Mouse (Mus musculus) liver, embryonic 12.5 days (tissue): Measurements from ENCODE around the gene Rbfox3. TPM values are rescaled to one million over a fixed set of nuclear protein-coding genes. Genes with fewer than 3 reads are reported as not detected.

Source experiments
- ATAC-seq: fragments of 200-750 bp; cut with Nextera tagmentation; 2 replicates; pipeline ENCODE4 v1.8.0; 2017; ENCODE audit warnings: moderate number of reproducible peaks, mild to moderate bottlenecking, moderate library complexity
- H3K27ac ChIP-seq: fragments of 300-500 bp; sonication (generic); 2 replicates; pipeline ENCODE4 v1.5.1; 2016; ENCODE audit warnings: mild to moderate bottlenecking
- H3K27me3 ChIP-seq: fragments of 300-500 bp; sonication (generic); replicated peaks from 2 replicates; pipeline ENCODE4 v1.6.1; 2016; ENCODE audit warnings: mild to moderate bottlenecking, moderate library complexity
- H3K36me3 ChIP-seq: fragments of 300-500 bp; sonication (generic); 2 replicates; pipeline ENCODE4 v1.6.1; 2016; ENCODE audit warnings: mild to moderate bottlenecking, moderate library complexity
- H3K4me1 ChIP-seq: fragments of 300-500 bp; sonication (generic); 2 replicates; pipeline ENCODE4 v1.6.1; 2016
- H3K4me2 ChIP-seq: fragments of 300-500 bp; sonication (generic); 2 replicates; pipeline ENCODE4 v1.6.1; 2016; ENCODE audit warnings: mild to moderate bottlenecking, moderate library complexity
- H3K4me3 ChIP-seq: fragments of 300-500 bp; sonication (generic); 2 replicates; pipeline ENCODE4 v1.5.1; 2016; ENCODE audit warnings: mild to moderate bottlenecking, moderate library complexity
- H3K9ac ChIP-seq: fragments of 300-500 bp; sonication (generic); 2 replicates; pipeline ENCODE4 v1.6.1; 2016; ENCODE audit warnings: mild to moderate bottlenecking, moderate library complexity
- H3K9me3 ChIP-seq: fragments of 300-500 bp; sonication (generic); replicated peaks from 2 replicates; pipeline ENCODE4 v1.6.1; 2016; ENCODE audit warnings: mild to moderate bottlenecking, moderate library complexity
- WGBS: fragments of 180-500 bp; shearing (Covaris S2); methylation state at CpG from one replicate; pipeline ENCODE4 v1.1.7; 2016; ENCODE audit not compliant: insufficient replicate concordance; 5-methylcytosine and 5-hydroxymethylcytosine counted together
- polyA plus RNA-seq: library from polyadenylated mRNA; unstranded; fragments of >200 nt; fragmentation: Nextera tagmentation; extraction: Ambion mirVana; gene quantifications from 2 replicates; pipeline ENCODE4 v1.2.1, GENCODE M21; 2016

The Rbfox3 gene
- polyA plus RNA-seq, 1 experiment from 2014 or later, result 0.46 TPM

DNA sequence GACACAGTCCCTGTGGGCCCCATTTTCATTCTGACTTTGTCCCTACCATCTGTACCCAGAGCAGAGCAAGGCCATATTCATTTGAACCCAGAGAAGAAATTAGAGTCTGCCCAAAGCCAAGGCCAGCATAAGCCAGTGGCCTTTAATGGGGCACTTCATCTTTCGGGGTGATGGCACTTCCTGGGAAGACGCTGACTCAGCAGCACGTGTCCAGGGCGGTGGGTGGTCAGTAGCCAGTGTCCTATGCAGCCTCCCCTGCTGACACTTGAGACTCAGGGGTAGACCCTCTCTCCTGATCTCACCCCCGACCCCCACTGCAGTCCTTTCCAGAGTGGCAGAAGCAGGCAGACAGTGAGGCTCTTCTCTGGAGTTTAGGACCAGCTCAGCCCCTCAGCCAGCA lies 283.9 kb downstream of the Rbfox3 start:
- no peak overlapping the region for H3K4me2 ChIP-seq
- H3K36me3 ChIP-seq, result no peaks in the 10 kb centered on the region
- ATAC-seq, result no peak
- 57% methylated on average over 5 of the region's 5 CpGs for WGBS
- H3K9ac ChIP-seq, result no peak overlapping the region
- no peaks in the 10 kb centered on the region for H3K27me3 ChIP-seq
- H3K4me3 ChIP-seq, result no peak overlapping the region
- no peaks in the 10 kb centered on the region for H3K9me3 ChIP-seq
- H3K4me1 ChIP-seq, result no peaks in the 10 kb centered on the region
- no peak overlapping the region for H3K27ac ChIP-seq

GRCm38 (mm10) chr11:118620869-118621268 lies 290.5 kb downstream of the Rbfox3 start:
- Histone ChIP-seq H3K36me3 (no peaks in the 10 kb centered on the region), H3K9me3 (no peaks in the 10 kb centered on the region), H3K27me3 (no peaks in the 10 kb centered on the region), H3K4me3 (no peak overlapping the region), H3K4me2 (no peak overlapping the region), H3K9ac (no peak overlapping the region), H3K4me1 (no peaks in the 10 kb centered on the region), H3K27ac (no peak overlapping the region)
- no peak for ATAC-seq
- 67% methylated on average over 4 of the region's 4 CpGs for WGBS

DNA sequence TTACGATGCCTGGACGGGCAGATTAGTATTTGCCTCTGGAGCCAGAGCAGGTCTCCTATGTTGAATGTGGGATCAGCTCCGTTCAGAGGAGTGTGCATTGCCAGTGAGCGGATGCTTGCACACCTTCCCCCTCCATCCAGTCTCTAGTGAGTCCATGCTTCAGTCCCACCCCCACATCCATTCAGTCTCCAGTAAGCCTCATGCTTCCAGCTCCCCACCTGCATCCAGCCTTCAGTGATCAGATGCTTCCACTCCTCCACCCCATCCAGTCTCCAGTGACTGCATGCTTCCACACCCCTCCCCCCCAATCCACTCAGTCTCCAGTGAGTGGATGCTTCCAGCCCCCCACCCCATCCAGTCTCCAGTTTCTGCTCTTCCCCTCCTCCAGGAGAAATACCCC lies 297.3 kb downstream of the Rbfox3 start:
- Histone ChIP-seq H3K4me1 (no peaks in the 10 kb centered on the region), H3K36me3 (no peaks in the 10 kb centered on the region), H3K27me3 (peaks cover 23% of the 10 kb centered on the region), H3K27ac (no peak overlapping the region), H3K4me2 (no peak overlapping the region), H3K9ac (no peak overlapping the region), H3K9me3 (no peaks in the 10 kb centered on the region), H3K4me3 (no peak overlapping the region)
- no peak for ATAC-seq
- WGBS, result 65% methylated on average over 4 of the region's 4 CpGs

GRCm38 (mm10) chr11:118610128-118610527 lies 301.3 kb downstream of the Rbfox3 start:
- WGBS, result 14% methylated on average over 12 of the region's 14 CpGs
- Histone ChIP-seq H3K27me3 (peaks cover 38% of the 10 kb centered on the region), H3K9ac (no peak overlapping the region), H3K27ac (no peak overlapping the region), H3K4me1 (no peaks in the 10 kb centered on the region), H3K36me3 (no peaks in the 10 kb centered on the region), H3K9me3 (no peaks in the 10 kb centered on the region), H3K4me3 (no peak overlapping the region), H3K4me2 (no peak overlapping the region)
- no peak for ATAC-seq

GRCm38 (mm10) chr11:118609236-118610000 lies 302.0 kb downstream of the Rbfox3 start:
- H3K4me2 ChIP-seq, result no peak overlapping the region
- no peak for ATAC-seq
- H3K36me3 ChIP-seq, result no peaks in the 10 kb centered on the region
- H3K4me3 ChIP-seq, result no peak overlapping the region
- 10% methylated on average over 17 of the region's 17 CpGs for WGBS
- peaks cover 38% of the 10 kb centered on the region for H3K27me3 ChIP-seq
- no peaks in the 10 kb centered on the region for H3K4me1 ChIP-seq
- H3K9me3 ChIP-seq, result no peaks in the 10 kb centered on the region
- H3K9ac ChIP-seq, result no peak overlapping the region
- no peak overlapping the region for H3K27ac ChIP-seq

DNA sequence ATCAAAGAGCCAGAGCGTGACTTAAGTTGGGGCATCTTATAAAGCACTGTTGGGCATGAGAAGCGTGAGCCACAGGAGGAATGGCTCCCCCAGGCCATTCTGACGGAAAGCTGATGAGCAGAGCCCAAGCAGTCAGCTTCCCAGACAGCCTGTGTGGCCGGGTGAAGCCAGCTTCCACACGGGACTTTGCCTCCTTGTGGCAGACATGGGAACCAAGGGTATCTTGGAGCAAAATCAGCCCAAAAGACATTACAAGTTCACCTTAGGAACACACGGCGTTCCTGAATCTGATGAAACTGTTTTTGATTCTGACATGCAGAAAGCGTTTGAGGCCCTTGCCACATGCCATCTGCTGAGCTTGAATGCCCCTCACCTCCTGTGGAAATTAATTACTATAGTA lies 303.5 kb downstream of the Rbfox3 start:
- Histone ChIP-seq H3K9ac (no peak overlapping the region), H3K4me1 (no peaks in the 10 kb centered on the region), H3K27ac (no peak overlapping the region), H3K27me3 (peaks cover 38% of the 10 kb centered on the region), H3K4me2 (no peak overlapping the region), H3K36me3 (no peaks in the 10 kb centered on the region), H3K4me3 (no peak overlapping the region), H3K9me3 (no peaks in the 10 kb centered on the region)
- 45% methylated on average over 8 of the region's 8 CpGs for WGBS
- ATAC-seq, result no peak

DNA sequence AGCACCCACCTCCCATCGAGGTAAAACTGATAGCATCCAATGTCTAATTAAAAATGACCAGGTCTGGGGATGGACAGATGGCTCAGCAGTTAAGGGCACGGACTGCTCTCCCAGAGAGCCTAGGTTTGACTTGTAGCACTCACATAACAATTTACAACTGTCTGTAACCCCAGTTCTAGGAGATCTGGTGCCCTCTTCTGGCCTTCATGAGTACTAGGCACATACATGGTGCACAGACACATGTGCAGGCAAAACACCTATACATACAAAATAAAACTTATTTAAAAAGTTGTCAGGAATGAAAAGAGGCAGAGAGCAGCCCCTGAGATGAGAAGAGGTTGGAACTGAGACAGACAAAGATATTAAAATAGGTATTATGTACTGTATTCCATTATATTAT lies 305.8 kb downstream of the Rbfox3 start:
- Histone ChIP-seq H3K9ac (no peak overlapping the region), H3K4me2 (no peak overlapping the region), H3K27me3 (peaks cover 30% of the 10 kb centered on the region), H3K4me1 (no peaks in the 10 kb centered on the region), H3K36me3 (no peaks in the 10 kb centered on the region), H3K27ac (no peak overlapping the region), H3K4me3 (no peak overlapping the region), H3K9me3 (no peaks in the 10 kb centered on the region)
- WGBS, result 52% methylated on average over 2 of the region's 2 CpGs
- ATAC-seq, result no peak

- no peak overlapping the region for H3K27ac ChIP-seq
- H3K4me2 ChIP-seq, result no peak overlapping the region
- H3K4me1 ChIP-seq, result no peaks in the 10 kb centered on the region
- H3K9ac ChIP-seq, result no peak overlapping the region
- H3K27me3 ChIP-seq, result peaks cover 20% of the 10 kb centered on the region
- H3K9me3 ChIP-seq, result no peaks in the 10 kb centered on the region
- H3K4me3 ChIP-seq, result no peak overlapping the region
- H3K36me3 ChIP-seq, result no peaks in the 10 kb centered on the region
- 38% methylated on average over 6 of the region's 6 CpGs for WGBS
- ATAC-seq, result no peak
Measured at GRCm38 (mm10) chr11:118604206-118604605, 307.2 kb downstream of the Rbfox3 start.

- Histone ChIP-seq H3K9ac (no peak overlapping the region), H3K27ac (no peak overlapping the region), H3K27me3 (peaks cover 13% of the 10 kb centered on the region; the same call in 1 of the 2 replicates), H3K36me3 (no peaks in the 10 kb centered on the region), H3K4me1 (no peaks in the 10 kb centered on the region), H3K9me3 (no peaks in the 10 kb centered on the region), H3K4me3 (no peak overlapping the region), H3K4me2 (no peak overlapping the region)
- WGBS, result 4% methylated on average over 10 of the region's 10 CpGs
- no peak for ATAC-seq
Measured at GRCm38 (mm10) chr11:118603126-118603525, 308.3 kb downstream of the Rbfox3 start.

DNA sequence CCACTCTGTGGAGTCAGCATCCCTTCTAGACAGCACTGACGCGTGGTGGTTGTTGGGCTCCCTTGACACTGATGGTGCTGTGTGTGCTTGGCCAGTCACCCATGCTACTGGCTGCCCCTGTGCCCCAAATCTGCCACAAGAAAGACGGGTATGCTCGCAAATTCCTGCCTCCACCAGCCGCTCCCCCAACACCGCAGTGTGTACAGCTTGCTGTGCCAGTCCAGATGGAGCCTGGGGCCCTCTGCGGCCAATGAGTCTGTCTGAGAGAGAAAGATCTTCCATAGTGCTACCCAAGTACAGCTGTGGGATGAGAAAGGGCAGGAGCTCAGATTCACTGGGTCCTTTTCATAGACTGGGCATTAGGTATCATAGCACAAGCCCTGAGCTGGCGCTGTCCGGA lies 309.9 kb downstream of the Rbfox3 start:
- Histone ChIP-seq H3K4me1 (no peaks in the 10 kb centered on the region), H3K27me3 (peaks cover 11% of the 10 kb centered on the region), H3K4me3 (no peak overlapping the region), H3K9me3 (no peaks in the 10 kb centered on the region), H3K36me3 (no peaks in the 10 kb centered on the region), H3K4me2 (no peak overlapping the region), H3K27ac (no peak overlapping the region), H3K9ac (no peak overlapping the region)
- WGBS, result 61% methylated on average over 9 of the region's 9 CpGs
- no peak for ATAC-seq

- Histone ChIP-seq H3K9ac (no peak overlapping the region), H3K4me1 (no peaks in the 10 kb centered on the region), H3K4me3 (no peak overlapping the region), H3K27ac (no peak overlapping the region), H3K4me2 (no peak overlapping the region), H3K9me3 (no peaks in the 10 kb centered on the region), H3K36me3 (no peaks in the 10 kb centered on the region), H3K27me3 (peaks cover 11% of the 10 kb centered on the region)
- under 1% methylated on average over 9 of the region's 9 CpGs for WGBS
- no peak for ATAC-seq
Measured at GRCm38 (mm10) chr11:118600168-118600567, 311.2 kb downstream of the Rbfox3 start.

DNA sequence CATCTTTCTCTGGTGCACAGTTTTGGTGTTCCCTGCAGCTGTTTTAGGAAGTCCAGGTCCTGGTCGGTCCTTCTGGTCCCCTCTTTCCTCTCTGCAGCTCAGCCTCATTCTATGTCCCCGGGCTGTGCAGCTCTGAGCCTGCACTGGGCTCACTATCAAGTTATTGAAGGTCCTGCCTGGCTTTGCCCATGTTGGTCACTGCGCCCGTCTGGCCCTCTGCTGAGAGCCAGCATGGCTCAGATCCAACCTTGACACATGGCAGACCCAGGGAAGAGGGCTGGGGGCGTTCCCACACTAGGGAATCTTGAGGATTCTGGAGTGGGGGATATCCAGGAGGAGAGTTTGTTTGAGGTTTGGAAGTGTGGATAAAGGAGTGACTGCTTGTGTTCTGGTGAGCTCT lies 312.7 kb downstream of the Rbfox3 start:
- Histone ChIP-seq H3K4me3 (no peak overlapping the region), H3K36me3 (no peaks in the 10 kb centered on the region), H3K4me2 (no peak overlapping the region), H3K27me3 (peaks cover 11% of the 10 kb centered on the region), H3K9ac (no peak overlapping the region), H3K27ac (no peak overlapping the region), H3K9me3 (no peaks in the 10 kb centered on the region), H3K4me1 (no peaks in the 10 kb centered on the region)
- no peak for ATAC-seq
- 42% methylated on average over 5 of the region's 5 CpGs for WGBS

GRCm38 (mm10) chr11:118584826-118585225 lies 326.6 kb downstream of the Rbfox3 start:
- Histone ChIP-seq H3K36me3 (no peaks in the 10 kb centered on the region), H3K4me2 (no peak overlapping the region), H3K9me3 (no peaks in the 10 kb centered on the region), H3K9ac (no peak overlapping the region), H3K4me3 (no peak overlapping the region), H3K27me3 (no peaks in the 10 kb centered on the region), H3K4me1 (no peaks in the 10 kb centered on the region), H3K27ac (no peak overlapping the region)
- 5% methylated on average over 15 of the region's 15 CpGs for WGBS
- ATAC-seq, result no peak
